Mouse (Mus musculus) cerebellum, adult 2 months (tissue): ENCODE results near the gene Adam15.

Source experiments
- CTCF ChIP-seq: fragments of 200-500 bp; IDR thresholded peaks from 2 replicates; pipeline ENCODE4 v1.5.1; 2011; ENCODE audit warnings: low read depth, mild to moderate bottlenecking, control low read depth, low read length, moderate library complexity, borderline replicate concordance; ENCODE audit not compliant: insufficient read depth
- POLR2A ChIP-seq: fragments of 200-500 bp; IDR thresholded peaks from 2 replicates; pipeline ENCODE4 v1.6.1; 2011; ENCODE audit warnings: low read length, control low read depth, borderline replicate concordance; ENCODE audit not compliant: insufficient read depth

DNA sequence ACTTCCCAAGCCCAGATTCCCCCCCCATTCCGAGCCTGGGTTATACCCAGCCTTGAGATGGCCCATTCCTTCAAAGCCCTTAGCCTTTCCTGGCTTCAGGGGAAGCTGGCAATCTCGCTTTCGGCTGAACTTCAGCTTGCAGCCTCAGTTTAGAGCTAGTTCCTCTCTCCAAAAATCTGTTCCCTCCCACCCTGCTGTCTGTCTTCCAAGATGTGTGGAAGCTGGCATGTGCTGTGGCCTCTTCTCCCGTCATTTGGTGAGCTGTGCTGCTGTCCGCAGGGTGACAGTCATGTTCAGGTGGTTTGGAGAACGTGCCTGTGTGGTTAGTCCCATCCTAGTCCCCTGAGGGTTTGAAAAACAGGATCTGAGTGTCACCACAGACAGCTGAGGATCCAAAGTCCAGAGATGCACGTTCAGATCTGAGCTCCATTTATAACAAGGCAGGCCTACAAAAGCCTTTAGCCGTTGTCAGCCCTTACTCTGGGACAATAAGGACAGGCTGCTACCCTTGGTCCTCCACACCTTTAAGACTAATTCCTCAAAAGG, 54.0 kb downstream of the Adam15 start:
- TF ChIP-seq POLR2A, result no peak
- no peak for TF ChIP-seq CTCF
